Mouse (Mus musculus) CD4-positive helper T cell, adult 2 months (primary cell): ENCODE measurements around the gene Ebna1bp2.

Source experiments
- DNase-seq: peaks from one replicate; pipeline ENCODE4 v3.0.0-alpha.2; 2012; ENCODE audit warnings: low read depth, missing footprints, low spot score

Ebna1bp2 gene

GRCm38 (mm10) chr4:118620279-118620966 lies at the start of gene Ebna1bp2, which contains the start of gene Cfap57:
Gene Ebna1bp2 (plus strand): TSS chr4:118620799.
Gene Cfap57 (minus strand): TSS chr4:118620777.
- DNase-seq, result peak; percentile 94

- DNase-seq, result no peak
Observed at GRCm38 (mm10) chr4:118571441-118571840, 49.2 kb upstream of the Ebna1bp2 start.

GRCm38 (mm10) chr4:118576097-118576496 lies 44.5 kb upstream of the Ebna1bp2 start:
- DNase-seq, result peak; percentile 45

GRCm38 (mm10) chr4:118579313-118579712 lies 41.3 kb upstream of the Ebna1bp2 start:
- DNase-seq, result no peak

- no peak for DNase-seq
Observed at GRCm38 (mm10) chr4:118581508-118581907, 39.1 kb upstream of the Ebna1bp2 start.

GRCm38 (mm10) chr4:118582629-118583028 lies 38.0 kb upstream of the Ebna1bp2 start:
- no peak for DNase-seq

GRCm38 (mm10) chr4:118589053-118589732 lies 31.4 kb upstream of the Ebna1bp2 start:
- DNase-seq, result no peak

- DNase-seq, result no peak
Observed at GRCm38 (mm10) chr4:118589733-118590130, 30.9 kb upstream of the Ebna1bp2 start.

GRCm38 (mm10) chr4:118604065-118604464 lies 16.5 kb upstream of the Ebna1bp2 start:
- DNase-seq, result no peak

- DNase-seq, result no peak
Observed at GRCm38 (mm10) chr4:118609836-118610235, 10.8 kb upstream of the Ebna1bp2 start.

- DNase-seq, result peak; percentile 18
Observed at GRCm38 (mm10) chr4:118612619-118613018, 8.0 kb upstream of the Ebna1bp2 start.

- DNase-seq, result no peak
Observed at GRCm38 (mm10) chr4:118615412-118615811, 5.2 kb upstream of the Ebna1bp2 start.

GRCm38 (mm10) chr4:118620967-118621320 lies 345 bp downstream of the Ebna1bp2 start:
- no peak for DNase-seq

GRCm38 (mm10) chr4:118621781-118622180 lies 1.2 kb downstream of the Ebna1bp2 start:
- no peak for DNase-seq

- no peak for DNase-seq
Observed at GRCm38 (mm10) chr4:118630261-118630660, 9.7 kb downstream of the Ebna1bp2 start.

- DNase-seq, result no peak
Observed at GRCm38 (mm10) chr4:118642346-118643190, 22.0 kb downstream of the Ebna1bp2 start.

- DNase-seq, result peak; percentile 33
Observed at GRCm38 (mm10) chr4:118645234-118645633, 24.6 kb downstream of the Ebna1bp2 start.

- DNase-seq, result no peak
Observed at GRCm38 (mm10) chr4:118658652-118659051, 38.1 kb downstream of the Ebna1bp2 start, which contains the start of gene Olfr62. Gene Olfr62 (plus strand): TSS chr4:118658952.
